Mouse (Mus musculus) heart, postnatal 0 days (tissue): ENCODE data around the gene Slc35c1. TPM values are rescaled to one million over a fixed set of nuclear protein-coding genes. Genes with fewer than 3 reads are reported as not detected.

Experiments
- ATAC-seq: fragments of 200-750 bp; cut with Nextera tagmentation; 2 replicates; pipeline ENCODE4 v1.8.0; 2017; ENCODE audit warnings: low read depth, moderate number of reproducible peaks, moderate library complexity; ENCODE audit not compliant: insufficient read depth
- DNase-seq: peaks from one replicate; pipeline ENCODE4 v3.0.0-alpha.2; 2016; ENCODE audit warnings: low spot score
- H3K27ac ChIP-seq: fragments of 300-500 bp; sonication (generic); 2 replicates; pipeline ENCODE4 v1.5.1; 2014; ENCODE audit warnings: low read depth, mild to moderate bottlenecking
- H3K27me3 ChIP-seq: fragments of 300-500 bp; sonication (generic); 2 replicates; pipeline ENCODE4 v1.6.1; 2014; ENCODE audit warnings: low read length, mixed read lengths; ENCODE audit not compliant: control insufficient read depth, insufficient read depth
- H3K36me3 ChIP-seq: fragments of 300-500 bp; sonication (generic); replicated peaks from 2 replicates; pipeline ENCODE4 v1.6.1; 2014; ENCODE audit warnings: low read length, mixed read lengths; ENCODE audit not compliant: control insufficient read depth, insufficient read depth
- H3K4me1 ChIP-seq: fragments of 300-500 bp; sonication (generic); 2 replicates; pipeline ENCODE4 v1.6.1; 2014; ENCODE audit warnings: antibody characterized with exemption; ENCODE audit not compliant: control insufficient read depth, insufficient read depth
- H3K4me2 ChIP-seq: fragments of 300-500 bp; sonication (generic); 2 replicates; pipeline ENCODE4 v1.6.1; 2014; ENCODE audit warnings: low read depth, mild to moderate bottlenecking, low read length, moderate library complexity
- H3K4me3 ChIP-seq: fragments of 300-500 bp; sonication (generic); 2 replicates; pipeline ENCODE4 v1.5.1; 2014; ENCODE audit warnings: low read depth, low read length
- H3K9ac ChIP-seq: fragments of 300-500 bp; sonication (generic); replicated peaks from 2 replicates; pipeline ENCODE4 v1.6.1; 2014; ENCODE audit warnings: low read depth, low read length, mixed read lengths
- H3K9me3 ChIP-seq: fragments of 300-500 bp; sonication (generic); replicated peaks from 2 replicates; pipeline ENCODE4 v1.6.1; 2016; ENCODE audit warnings: low read length; ENCODE audit not compliant: control insufficient read depth
- CTCF ChIP-seq: IDR thresholded peaks from 2 replicates; pipeline ENCODE4 v1.5.1; 2016; ENCODE audit warnings: antibody characterized with exemption, control low read depth, low read depth
- EP300 ChIP-seq: IDR thresholded peaks from 2 replicates; pipeline ENCODE4 v1.6.1; 2016; ENCODE audit warnings: antibody characterized with exemption, low read depth
- WGBS: fragments of 180-500 bp; shearing (Covaris S2); extraction: QIAGEN DNeasy Blood & Tissue Kit; methylation state at CpG from one replicate; pipeline ENCODE4 v1.1.7; 2014; 5-methylcytosine and 5-hydroxymethylcytosine counted together
- polyA plus RNA-seq: library from polyadenylated mRNA; unstranded; fragments of >200 nt; fragmentation: Nextera tagmentation; extraction: Ambion mirVana; gene quantifications from 2 replicates; pipeline ENCODE4 v1.2.1, GENCODE M21; 2015
- total RNA-seq: library from RNA; depleted of rRNA; stranded (reverse); fragments of >200 nt; gene quantifications from 2 replicates; pipeline ENCODE4 v1.2.3, GENCODE M21; 2014; ENCODE audit warnings: low replicate concordance

Gene Slc35c1
- total and polyA plus RNA-seq, 2 experiments from 2014 or later: 4.6 to 5.0 TPM

GRCm38 (mm10) chr2:92475711-92476110, 15.4 kb upstream of the Slc35c1 start:
- ATAC-seq: no peak
- Histone ChIP-seq H3K9ac (no peak overlapping the region), H3K36me3 (no peaks in the 10 kb centered on the region), H3K4me1 (no peaks in the 10 kb centered on the region), H3K27me3 (no peaks in the 10 kb centered on the region), H3K9me3 (no peaks in the 10 kb centered on the region; the same call in 1 of the 2 replicates), H3K27ac (no peak overlapping the region), H3K4me3 (no peak overlapping the region), H3K4me2 (no peak overlapping the region)
- DNase-seq: no peak
- 69% methylated on average over 2 of the region's 2 CpGs for WGBS
- no peak for TF ChIP-seq EP300
- no peak for TF ChIP-seq CTCF

DNA sequence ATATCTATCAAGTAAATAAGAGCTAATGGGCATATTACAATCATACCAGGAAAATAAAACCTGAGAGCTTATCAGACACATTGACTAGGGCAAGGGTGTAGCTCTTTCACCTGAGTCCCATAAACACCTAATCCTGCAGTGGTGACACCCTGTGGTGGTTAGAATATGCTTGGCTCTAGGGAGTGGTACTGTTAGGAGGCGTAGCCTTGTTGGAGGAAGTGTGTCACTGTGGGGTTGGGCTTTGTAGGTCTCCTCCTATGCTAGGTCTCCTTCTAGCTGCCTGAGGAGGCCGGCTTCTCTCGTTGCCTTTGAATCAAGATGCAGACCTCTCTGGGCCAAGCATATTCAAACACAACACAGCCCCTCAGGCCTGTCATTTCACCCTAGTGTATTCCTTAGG, 14.6 kb upstream of the Slc35c1 start:
- TF ChIP-seq CTCF: no peak
- TF ChIP-seq EP300: no peak
- ATAC-seq (no peak), DNase-seq (no peak)
- no peak overlapping the region for H3K4me3 ChIP-seq
- H3K36me3 ChIP-seq: no peaks in the 10 kb centered on the region
- H3K27me3 ChIP-seq: no peaks in the 10 kb centered on the region
- H3K9ac ChIP-seq: no peak overlapping the region
- no peaks in the 10 kb centered on the region; the same call in 1 of the 2 replicates for H3K9me3 ChIP-seq
- 70% methylated on average over 3 of the region's 3 CpGs for WGBS
- no peak overlapping the region for H3K4me2 ChIP-seq
- H3K4me1 ChIP-seq: no peaks in the 10 kb centered on the region
- no peak overlapping the region for H3K27ac ChIP-seq

GRCm38 (mm10) chr2:92471886-92472670, 11.7 kb upstream of the Slc35c1 start:
- H3K27ac ChIP-seq: no peak overlapping the region
- ATAC-seq: no peak
- H3K9me3 ChIP-seq: no peaks in the 10 kb centered on the region; the same call in 1 of the 2 replicates
- no peak for DNase-seq
- 76% methylated on average over 12 of the region's 12 CpGs for WGBS
- no peak for TF ChIP-seq CTCF
- TF ChIP-seq EP300: no peak
- no peaks in the 10 kb centered on the region for H3K4me1 ChIP-seq
- H3K4me2 ChIP-seq: no peak overlapping the region
- no peaks in the 10 kb centered on the region for H3K27me3 ChIP-seq
- no peaks in the 10 kb centered on the region for H3K36me3 ChIP-seq
- H3K9ac ChIP-seq: no peak overlapping the region
- H3K4me3 ChIP-seq: no peak overlapping the region

- TF ChIP-seq CTCF (no peak), EP300 (no peak)
- no peak overlapping the region for H3K4me2 ChIP-seq
- ATAC-seq: no peak
- H3K4me1 ChIP-seq: no peaks in the 10 kb centered on the region
- H3K9me3 ChIP-seq: no peaks in the 10 kb centered on the region
- H3K27ac ChIP-seq: no peak overlapping the region
- H3K4me3 ChIP-seq: no peak overlapping the region
- DNase-seq: no peak
- H3K9ac ChIP-seq: no peak overlapping the region
- WGBS: 59% methylated on average over 3 of the region's 3 CpGs
- H3K36me3 ChIP-seq: no peaks in the 10 kb centered on the region
- no peaks in the 10 kb centered on the region for H3K27me3 ChIP-seq
Observed at GRCm38 (mm10) chr2:92464690-92465089, 4.4 kb upstream of the Slc35c1 start.

DNA sequence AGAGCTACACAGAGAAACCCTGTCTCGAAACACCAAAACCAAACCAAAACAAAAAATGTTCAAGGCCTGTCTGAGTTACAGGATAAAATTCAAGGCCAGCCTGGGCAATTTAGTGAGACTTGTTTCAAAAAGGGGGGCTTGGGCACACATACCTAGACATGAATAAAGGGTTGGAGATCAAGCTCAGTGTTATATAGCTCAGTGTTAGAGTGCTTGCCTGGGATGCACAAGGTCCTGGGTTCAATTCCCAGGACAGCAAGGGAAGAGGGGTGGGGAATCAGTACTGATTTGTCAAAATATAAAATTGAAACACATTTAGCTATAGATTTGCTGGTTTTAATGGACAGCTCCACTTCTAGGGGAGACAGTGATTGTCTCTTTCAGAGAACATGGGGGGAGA, 877 bp upstream of the Slc35c1 start:
- Histone ChIP-seq H3K9ac (no peak overlapping the region), H3K27me3 (no peaks in the 10 kb centered on the region), H3K36me3 (no peaks in the 10 kb centered on the region), H3K4me2 (no peak overlapping the region), H3K4me1 (peaks cover 26% of the 10 kb centered on the region), H3K4me3 (no peak overlapping the region), H3K27ac (no peak overlapping the region), H3K9me3 (no peaks in the 10 kb centered on the region)
- WGBS: 96% methylated on average over 1 of the region's 1 CpGs
- no peak for TF ChIP-seq CTCF
- no peak for TF ChIP-seq EP300
- DNase-seq (no peak), ATAC-seq (no peak)
